Mouse (Mus musculus) kidney, adult 8-10 months (tissue): ENCODE results near the gene Pcnx.
A peak's percentile ranks its signal among the peaks of the same experiment; 100 is the strongest.

Experiments
- DNase-seq, 2 experiments: peaks; one replicate each; pipeline ENCODE4 v3.0.0; 2022

Gene Pcnx

GRCm38 (mm10) chr12:81856696-81857095, 3.1 kb upstream of the Pcnx start:
- peak; percentile 65 to 82 for DNase-seq

GRCm38 (mm10) chr12:81857251-81857650, 2.6 kb upstream of the Pcnx start:
- no peak for DNase-seq

- DNase-seq = no peak
Observed at GRCm38 (mm10) chr12:81857978-81858569, 1.7 kb upstream of the Pcnx start.

- peak; percentile 38 to 52 for DNase-seq
Observed at GRCm38 (mm10) chr12:81860308-81861181, 722 bp downstream of the Pcnx start.

DNA sequence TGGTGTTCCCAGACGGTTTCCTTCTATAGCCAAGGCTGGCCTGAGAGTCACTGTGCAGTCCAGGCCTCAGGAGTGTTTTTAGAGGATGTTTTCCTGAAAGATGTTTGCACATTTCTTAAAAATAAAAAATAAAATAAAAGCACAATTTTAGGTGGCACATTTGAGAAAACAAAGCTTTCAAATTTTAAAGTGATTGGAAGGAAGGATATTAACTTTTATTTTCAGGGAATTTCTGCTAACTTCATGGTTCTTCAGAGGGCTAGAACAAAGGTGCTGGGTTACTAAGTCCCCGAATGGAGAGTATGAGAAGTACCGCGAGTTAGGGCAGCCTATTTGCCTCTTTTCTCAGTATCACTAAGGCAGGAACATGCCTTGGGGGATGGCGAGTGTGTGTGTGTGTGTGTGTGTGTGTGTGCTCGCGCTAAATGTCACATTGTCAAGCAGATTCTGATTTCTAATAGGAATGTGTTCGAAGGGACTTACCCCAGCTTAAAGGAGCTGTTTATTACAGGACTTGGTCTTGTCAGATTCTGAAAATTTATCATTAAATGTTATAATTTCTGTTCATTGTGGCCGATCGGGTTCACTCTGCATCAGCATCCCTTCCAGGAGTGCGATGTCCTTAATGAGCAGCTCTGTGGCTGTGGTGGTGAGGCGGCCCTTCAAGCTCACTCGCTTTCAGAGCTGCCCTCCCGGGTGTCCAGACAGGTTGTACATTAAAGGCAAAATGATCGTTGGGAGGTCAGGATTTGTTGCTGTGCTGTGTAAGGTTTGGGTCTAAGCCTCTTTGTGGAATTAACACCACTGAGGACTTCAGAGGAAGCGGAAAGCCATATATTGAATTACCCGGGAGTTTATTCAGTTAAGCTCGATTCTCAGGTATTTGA, 1.6 kb downstream of the Pcnx start:
- DNase-seq = no peak

DNA sequence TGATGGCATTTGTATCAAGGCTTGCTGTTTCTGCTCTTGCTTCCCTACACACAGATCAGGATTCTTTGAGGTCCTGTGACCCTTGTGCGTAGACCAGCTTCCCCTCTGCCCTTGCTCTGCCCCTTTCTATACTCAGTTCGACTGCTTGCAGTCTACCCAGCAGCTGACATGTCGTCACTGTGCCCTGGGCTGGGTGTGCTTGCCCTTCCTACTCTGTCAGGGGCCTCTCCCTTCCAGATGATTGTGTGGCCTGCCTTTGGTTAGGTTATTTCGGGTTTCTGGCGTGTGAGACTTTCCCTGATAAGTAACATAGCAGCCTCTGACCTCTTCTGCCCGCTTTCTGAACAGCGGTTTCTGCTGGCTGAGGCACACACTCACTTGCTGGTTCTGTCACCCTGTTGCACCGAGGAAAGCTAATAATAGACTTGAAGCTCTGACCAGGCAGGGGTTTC, 2.6 kb downstream of the Pcnx start:
- no peak for DNase-seq

- no peak for DNase-seq
Observed at GRCm38 (mm10) chr12:81863949-81864348, 4.1 kb downstream of the Pcnx start.

DNA sequence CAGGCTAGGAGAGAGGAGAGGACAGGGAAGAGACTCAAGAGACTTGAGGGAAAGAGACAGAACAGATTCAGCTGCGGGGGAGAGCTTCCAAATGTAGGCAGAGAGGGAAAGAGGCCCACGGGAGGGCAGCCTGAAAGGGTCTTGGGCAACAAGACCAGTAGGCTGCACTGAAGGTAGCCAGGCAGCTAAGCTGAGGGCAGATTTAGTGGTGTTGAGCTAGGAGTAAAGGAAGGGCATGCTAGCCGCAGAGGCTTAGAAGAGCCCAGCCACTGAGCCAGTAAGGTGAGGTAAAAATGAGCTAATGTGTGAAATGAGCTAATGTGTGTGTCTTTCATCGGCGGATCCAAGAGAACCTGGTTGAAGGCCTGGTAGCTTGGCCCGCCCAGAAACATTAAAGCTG, 5.4 kb downstream of the Pcnx start:
- no peak for DNase-seq

GRCm38 (mm10) chr12:81867316-81867715, 7.5 kb downstream of the Pcnx start:
- DNase-seq = no peak

GRCm38 (mm10) chr12:81869205-81869940, 9.6 kb downstream of the Pcnx start:
- DNase-seq = no peak

DNA sequence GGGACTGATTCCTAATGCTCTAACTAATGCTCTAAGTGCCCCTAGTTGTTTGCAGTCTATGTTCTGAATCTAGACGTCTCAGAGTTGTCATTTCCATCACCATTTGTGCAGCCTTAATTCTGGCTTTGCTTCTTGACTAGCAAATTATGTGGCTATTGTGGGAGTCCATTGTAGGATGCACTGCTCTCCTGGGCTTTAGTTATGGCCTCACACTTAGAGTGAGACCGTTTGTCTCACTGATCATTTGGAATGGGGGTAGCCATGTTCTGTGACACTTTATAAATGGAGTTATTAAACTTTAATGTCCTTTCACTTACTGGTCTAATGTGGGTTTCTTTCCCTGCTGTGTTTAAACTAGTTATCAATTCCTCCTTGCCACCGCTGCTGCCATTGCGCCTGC, 13.5 kb downstream of the Pcnx start:
- no peak for DNase-seq

GRCm38 (mm10) chr12:81880161-81880560, 20.3 kb downstream of the Pcnx start:
- DNase-seq = no peak

DNA sequence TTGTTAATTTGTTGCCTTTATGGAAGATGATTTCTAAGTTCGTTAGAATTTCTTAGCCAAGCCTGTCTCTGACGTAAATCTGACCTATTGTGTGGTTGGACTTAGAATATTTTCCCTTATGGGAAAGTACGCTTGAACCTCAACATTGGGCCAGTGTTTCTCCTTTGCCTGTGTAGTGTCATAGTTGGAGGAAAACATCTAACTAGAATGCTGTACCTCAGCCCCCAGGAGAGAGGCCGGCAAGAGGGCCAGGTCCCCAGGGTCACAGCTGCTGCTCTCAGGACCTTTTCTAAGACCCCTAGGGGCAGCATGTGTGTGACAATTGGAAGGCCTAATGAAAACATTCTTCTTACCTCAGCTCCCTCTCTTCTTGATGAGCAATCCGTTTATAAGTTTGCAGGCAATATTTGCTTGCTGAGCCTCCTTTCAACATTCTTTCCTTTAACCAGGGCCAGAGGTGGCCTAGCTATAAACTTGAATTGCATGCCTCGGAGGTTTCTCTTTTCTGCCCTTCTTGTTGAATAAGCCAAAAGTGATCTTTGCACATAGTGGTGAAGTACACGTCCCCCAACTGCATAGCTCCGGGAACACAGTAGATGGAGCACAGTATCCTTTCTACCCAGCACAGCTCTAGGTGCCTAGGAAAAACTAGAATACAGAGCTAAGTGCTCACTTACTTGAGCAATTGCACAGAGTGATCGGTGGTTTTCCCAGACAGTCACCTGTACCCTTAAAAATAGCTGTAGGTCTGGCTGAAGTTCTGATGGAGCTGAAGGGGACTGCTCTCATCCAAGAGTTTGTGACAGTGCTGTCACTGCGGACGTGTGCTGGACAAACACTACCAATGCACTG, 23.7 kb downstream of the Pcnx start:
- DNase-seq = peak in 1 of 2 experiments; percentile 29

GRCm38 (mm10) chr12:81884107-81884398, 24.2 kb downstream of the Pcnx start:
- peak in 1 of 2 experiments; percentile 48 for DNase-seq

GRCm38 (mm10) chr12:81884983-81885382, 25.2 kb downstream of the Pcnx start:
- DNase-seq = no peak

- DNase-seq = no peak
Observed at GRCm38 (mm10) chr12:81885982-81886381, 26.2 kb downstream of the Pcnx start.

DNA sequence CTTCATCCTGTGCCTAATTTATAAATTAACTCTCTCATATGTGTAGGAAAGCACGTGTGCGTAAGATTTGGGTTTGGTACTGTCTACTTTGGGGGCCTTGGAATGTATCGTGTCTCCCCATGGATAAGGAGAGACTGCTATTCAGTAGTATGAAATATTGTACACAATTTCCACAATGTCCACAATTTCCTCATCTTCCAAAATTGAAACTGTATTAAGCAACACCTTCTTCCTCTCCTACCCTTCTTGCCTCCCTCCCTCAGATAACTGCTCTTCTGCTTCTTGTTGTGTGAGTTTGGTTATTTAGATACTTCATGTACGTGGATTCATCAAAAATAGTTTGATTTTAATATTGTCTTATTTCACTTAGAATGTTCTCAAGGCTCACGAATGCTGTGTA, 29.1 kb downstream of the Pcnx start:
- DNase-seq = no peak

- DNase-seq = peak; percentile 12 to 20
Observed at GRCm38 (mm10) chr12:81891946-81892345, 32.1 kb downstream of the Pcnx start.

DNA sequence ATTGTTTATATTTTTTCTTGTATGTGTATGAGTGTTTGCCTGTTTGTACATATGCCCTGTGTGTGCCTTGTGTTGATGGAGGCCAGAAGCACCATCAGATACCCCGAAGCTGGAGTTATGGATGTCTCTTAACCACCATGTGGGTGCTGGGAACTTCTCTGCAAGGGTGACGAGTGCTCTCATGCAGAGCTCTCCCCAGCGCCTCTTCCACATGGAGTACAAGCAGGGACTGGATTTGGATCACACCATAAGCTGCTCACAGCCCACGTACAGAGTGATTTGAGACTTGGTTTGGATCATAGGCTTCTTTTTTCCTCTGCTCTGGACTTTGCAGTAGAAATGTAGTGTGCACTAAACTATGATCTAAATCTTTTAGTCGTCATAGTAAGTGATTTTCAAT, 34.5 kb downstream of the Pcnx start:
- no peak for DNase-seq

- DNase-seq = no peak
Observed at GRCm38 (mm10) chr12:81895986-81896385, 36.2 kb downstream of the Pcnx start.

DNA sequence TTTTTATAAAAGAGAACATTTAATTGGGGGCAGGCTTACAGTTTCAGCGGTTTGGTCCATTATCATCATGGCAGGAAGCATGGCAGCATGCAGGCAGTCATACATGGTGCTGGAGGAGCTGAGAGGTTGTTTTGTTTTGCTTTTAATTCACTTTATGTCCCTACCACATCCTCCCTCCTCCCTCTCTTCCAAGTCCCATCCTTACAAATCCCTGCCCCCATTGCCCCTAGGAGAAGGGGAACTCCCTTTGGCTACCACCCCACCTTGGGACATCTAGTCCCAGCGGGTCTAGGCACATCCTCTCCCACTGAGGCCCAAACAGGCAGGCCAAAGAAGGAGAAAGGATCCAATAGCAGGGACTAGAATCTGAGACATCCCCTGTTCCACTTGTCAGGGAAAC, 44.6 kb downstream of the Pcnx start:
- DNase-seq = no peak

GRCm38 (mm10) chr12:81905865-81906264, 46.0 kb downstream of the Pcnx start:
- DNase-seq = no peak
